Mouse (Mus musculus): ENCODE measurements around the gene Spsb3. TPM values are rescaled to one million over a fixed set of nuclear protein-coding genes. Genes with fewer than 3 reads are reported as not detected.

The Spsb3 gene
- 27.7 and 30.1 TPM in 2 replicates for polyA plus RNA-seq (2015; fragmentation: Nextera tagmentation; extraction: Ambion mirVana)

DNA sequence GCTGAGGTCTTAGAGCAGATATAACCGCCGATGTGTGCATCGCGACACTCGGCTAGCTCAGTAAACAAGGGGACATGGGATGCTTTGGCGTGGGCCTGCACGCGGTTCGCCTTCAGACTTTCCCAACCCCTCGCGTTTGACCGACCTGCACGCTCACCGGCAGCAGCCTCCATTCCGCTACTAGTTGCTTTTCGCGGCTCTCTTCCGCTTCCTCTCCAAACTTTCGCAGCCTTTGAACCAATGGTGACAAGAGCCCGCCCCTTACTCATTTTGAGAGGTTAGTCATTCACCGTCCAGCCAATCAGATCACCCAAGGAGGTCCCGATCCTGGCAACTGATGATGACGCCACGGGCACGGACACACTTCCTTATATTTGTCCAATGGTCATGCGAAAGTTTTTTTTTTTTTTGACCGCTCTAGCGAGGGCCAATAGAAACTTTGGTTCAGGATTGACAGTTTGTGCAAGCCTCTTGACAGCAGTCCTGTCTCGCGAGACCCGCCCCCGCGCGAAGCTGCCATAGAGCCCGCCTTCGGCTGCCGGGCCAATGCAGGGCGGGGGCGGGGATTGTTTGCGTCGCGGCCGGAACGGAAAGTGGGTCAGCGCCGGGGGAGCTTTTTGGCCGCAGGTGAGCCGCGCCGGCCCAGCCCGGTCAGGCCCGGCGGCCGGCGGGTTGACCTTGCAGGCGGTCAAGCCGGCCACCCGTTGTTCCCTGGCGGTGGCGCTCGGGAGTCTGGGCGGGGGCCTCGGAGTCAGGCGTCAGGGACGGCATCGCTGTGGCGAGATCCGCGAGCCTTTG, at the start of gene Spsb3, which contains the start of gene Nubp2:
Gene Spsb3, plus strand, starts transcription at position 510 of the 798 bp plus-strand sequence.
Gene Nubp2, minus strand, starts transcription at position 216 of the 798 bp plus-strand sequence.

DNA sequence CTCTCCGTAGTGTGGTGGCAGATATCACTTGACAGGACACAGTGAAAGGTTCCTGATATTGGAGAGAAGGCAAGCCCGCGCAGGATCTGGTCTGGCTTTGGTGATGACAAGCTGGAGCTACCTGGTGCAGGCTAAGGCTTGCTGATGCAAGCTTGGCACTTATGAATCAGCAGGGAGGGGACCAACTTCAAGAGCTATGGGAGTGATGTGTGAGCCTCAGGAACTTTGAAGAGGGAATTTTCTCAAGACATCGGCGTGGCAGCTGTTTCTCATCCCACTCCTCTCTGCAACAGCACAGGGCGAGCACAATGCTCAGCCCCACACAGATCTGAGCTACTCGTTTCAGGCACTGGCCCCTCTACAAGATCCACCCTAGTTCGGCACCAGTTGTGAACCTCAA, 46.6 kb upstream of the Spsb3 start, which contains the start of gene Hagh:
Gene Hagh, plus strand, starts transcription at position 302 of the 400 bp plus-strand sequence.

DNA sequence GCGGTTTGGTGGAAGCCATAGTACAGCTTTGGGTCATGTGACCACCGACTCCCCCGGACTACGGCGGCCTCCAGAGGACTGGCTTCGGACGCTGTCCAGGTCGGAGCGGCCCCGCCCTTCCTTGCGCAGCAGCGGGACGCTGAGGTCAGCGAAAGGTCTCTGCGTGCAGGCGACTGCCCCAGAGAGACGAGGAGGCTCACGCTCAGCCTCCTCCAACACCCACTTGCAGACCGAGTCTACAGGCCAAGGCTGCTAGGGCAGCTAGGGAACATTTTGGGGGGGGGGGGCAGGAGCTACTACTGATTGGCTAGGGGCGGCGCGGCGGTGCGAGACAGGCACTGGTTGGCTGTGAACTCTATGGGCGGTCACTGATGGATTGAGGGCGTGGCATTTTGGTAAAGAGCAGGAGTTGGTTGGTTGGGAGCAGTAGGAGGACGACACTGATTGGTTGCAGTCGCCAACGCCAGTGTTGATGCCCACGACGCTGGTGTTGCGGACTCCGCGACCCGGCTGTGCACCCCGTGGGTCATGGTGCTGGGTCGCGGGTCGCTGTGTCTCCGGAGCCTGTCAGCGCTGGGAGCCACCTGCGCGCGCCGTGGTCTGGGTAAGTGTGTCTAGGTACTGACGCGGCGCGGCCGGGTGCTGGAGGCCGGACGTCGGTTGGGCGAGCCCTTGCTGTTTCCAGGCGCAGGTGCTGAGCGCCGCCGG, 36.2 kb upstream of the Spsb3 start, which contains the start of gene Fahd1:
Gene Fahd1, minus strand, starts transcription at position 300 of the 708 bp plus-strand sequence.

DNA sequence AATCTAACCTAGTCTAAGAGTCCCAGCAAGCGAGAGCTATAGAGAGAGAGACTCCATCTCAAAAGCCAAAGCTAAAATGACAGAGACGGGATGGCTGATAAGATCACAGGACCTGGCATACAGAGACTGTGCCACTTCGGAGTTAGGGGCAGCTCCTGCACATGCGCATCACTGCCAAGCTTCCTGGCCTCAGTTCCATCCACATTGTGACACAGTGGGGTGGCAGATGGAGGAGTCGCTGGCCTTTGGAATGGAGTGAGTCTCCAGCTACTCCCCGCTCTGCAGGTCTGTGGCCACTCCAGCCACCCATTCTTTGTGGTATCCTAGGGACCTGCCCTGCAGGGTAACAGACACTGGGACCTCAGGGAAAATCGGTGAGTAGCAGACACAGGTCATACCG, 20.7 kb upstream of the Spsb3 start, which contains the start of gene Igfals:
Gene Igfals, plus strand, starts transcription at position 222 of the 400 bp plus-strand sequence.

DNA sequence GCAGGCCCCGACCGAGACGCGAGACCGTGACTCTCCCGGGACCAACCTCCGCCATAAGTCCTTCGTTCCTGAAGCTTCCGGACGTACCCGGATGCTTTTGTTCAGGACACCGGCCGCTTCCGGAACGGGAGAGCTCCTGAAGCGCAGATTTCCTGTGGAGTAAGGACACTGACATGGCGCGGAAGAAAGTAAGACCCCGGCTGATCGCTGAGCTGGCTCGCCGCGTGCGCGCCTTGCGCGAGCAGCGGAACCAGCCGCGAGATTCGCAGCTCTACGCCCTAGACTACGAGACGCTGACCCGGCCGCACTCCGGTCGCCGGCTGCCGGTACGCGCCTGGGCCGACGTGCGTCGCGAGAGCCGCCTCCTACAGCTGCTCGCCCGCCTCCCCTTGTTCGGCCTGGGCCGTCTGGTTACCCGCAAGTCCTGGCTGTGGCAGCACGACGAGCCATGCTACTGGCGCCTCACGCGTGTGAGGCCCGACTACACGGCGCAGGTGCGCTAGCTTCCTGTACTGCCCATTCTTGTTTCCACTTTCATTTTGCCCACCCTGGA, 8.6 kb downstream of the Spsb3 start, which contains the start of the genes Eme2 and Mrps34:
Gene Eme2, minus strand, starts transcription at position 93 of the 553 bp plus-strand sequence.
Gene Mrps34, plus strand, starts transcription at position 122 of the 553 bp plus-strand sequence.

DNA sequence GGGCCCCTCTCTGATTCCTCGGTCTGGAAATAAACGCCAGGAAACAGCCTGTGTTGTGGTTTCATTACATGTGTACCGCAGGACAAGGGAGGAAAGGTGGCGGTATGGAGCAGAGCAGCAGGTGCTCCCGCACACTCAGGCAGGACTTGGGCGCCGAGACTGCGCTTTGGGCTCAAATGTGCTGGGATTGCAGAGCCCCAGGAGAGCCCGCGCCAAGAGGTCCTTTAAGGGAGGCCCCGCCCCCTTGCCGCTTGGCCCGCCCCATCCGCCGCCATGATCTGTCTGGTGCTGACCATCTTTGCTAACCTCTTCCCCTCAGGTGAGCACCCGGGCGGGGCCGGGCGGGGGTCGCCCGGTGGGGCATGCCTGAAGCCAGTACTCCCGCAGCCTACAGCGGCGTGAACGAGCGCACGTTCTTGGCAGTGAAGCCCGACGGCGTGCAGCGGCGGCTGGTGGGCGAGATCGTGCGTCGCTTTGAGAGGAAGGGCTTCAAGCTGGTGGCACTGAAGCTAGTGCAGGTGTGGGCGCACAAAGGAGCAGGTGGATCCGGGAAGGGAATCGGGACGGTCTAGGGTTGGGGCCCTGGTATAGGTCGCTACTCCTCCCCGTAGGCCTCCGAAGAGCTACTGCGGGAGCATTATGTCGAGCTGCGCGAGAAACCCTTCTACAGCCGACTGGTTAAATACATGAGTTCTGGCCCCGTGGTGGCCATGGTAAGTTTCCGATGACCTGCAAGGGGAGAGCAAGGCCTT, 10.0 kb downstream of the Spsb3 start, which contains the start of gene Nme3:
Gene Nme3, plus strand, starts transcription at position 260 of the 752 bp plus-strand sequence.

DNA sequence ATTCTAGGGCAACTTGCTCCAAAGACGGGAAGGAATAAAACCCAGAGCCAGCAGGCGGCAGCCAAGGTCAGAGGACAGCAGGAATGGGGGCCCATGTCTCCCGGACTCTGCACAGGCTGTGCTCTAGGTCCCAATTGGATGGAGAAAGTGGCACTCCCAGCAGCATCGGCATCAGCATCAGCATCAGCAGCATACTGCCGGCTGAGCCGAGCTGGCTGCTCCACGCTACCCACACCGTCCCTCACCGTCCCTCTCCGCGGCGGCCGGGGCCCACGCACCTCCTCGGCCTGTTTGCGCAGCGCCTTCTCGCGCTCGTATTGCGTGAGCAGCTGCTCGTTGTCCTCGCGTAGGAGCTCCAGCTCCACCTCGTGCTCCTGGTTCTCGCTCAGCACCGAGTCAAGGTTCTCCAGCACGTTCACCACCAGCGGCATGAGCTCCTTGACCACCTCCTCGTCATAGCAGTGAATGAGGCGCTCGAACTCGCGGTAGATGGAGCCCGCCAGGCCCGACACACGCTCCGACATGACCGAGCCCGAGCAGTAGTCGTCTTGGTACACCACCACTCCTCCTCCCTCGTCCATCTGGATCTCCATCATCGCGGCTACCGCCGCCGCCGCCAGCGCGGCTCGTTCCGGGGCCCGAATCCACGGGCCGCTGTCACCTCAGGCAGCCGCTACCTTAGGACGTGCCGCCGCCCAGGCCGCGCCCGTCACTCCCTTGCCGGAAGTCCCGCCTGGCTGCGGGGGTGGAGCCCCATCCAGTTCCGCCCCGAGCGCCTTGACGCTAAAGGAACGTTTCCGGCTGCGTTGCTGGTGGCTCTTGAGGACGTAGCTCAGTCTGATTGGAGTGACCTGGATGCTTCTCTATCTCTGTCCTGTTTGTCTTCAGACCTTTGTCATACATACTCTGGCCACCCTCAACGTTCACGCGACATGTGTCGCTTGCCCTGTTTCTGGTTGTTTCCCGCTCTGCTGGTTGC, 50.1 kb downstream of the Spsb3 start, which contains the start of gene Mapk8ip3:
Gene Mapk8ip3, minus strand, starts transcription at position 719 of the 979 bp plus-strand sequence.

Other genes starting within 250 kb of the Spsb3 start
- gene Slc9a3r2, start 236.3 kb upstream of the Spsb3 start, polyA plus RNA-seq (2015; fragmentation: Nextera tagmentation; extraction: Ambion mirVana), result 33.6 and 38.2 TPM in 2 replicates
- gene Npw, start 228.2 kb upstream of the Spsb3 start, polyA plus RNA-seq (2015; fragmentation: Nextera tagmentation; extraction: Ambion mirVana), result not detected in 2 replicates
- gene Zfp598, start 217.0 kb upstream of the Spsb3 start, polyA plus RNA-seq (2015; fragmentation: Nextera tagmentation; extraction: Ambion mirVana), result 10.0 and 11.2 TPM in 2 replicates
- gene Syngr3, start 196.7 kb upstream of the Spsb3 start, polyA plus RNA-seq (2015; fragmentation: Nextera tagmentation; extraction: Ambion mirVana), result 0.08 and 0.41 TPM in 2 replicates
- gene Gfer, start 190.5 kb upstream of the Spsb3 start, polyA plus RNA-seq (2015; fragmentation: Nextera tagmentation; extraction: Ambion mirVana), result 28.0 and 29.7 TPM in 2 replicates
- gene Noxo1, start 190.4 kb upstream of the Spsb3 start, polyA plus RNA-seq (2015; fragmentation: Nextera tagmentation; extraction: Ambion mirVana), result 1.4 and 2.0 TPM in 2 replicates
- gene Tbl3, start 179.0 kb upstream of the Spsb3 start, polyA plus RNA-seq (2015; fragmentation: Nextera tagmentation; extraction: Ambion mirVana), result 31.4 and 34.7 TPM in 2 replicates
- 0.24 TPM in 1 of 2 replicates, not detected in the other for gene Rnf151, start 168.6 kb upstream of the Spsb3 start, polyA plus RNA-seq (2015; fragmentation: Nextera tagmentation; extraction: Ambion mirVana)
- 1,136 and 1,298 TPM in 2 replicates for gene Rps2, start 168.5 kb upstream of the Spsb3 start, polyA plus RNA-seq (2015; fragmentation: Nextera tagmentation; extraction: Ambion mirVana)
- gene Ndufb10, start 162.2 kb upstream of the Spsb3 start, polyA plus RNA-seq (2015; fragmentation: Nextera tagmentation; extraction: Ambion mirVana), result 218 and 232 TPM in 2 replicates
- gene Rpl3l, start 158.8 kb upstream of the Spsb3 start, polyA plus RNA-seq (2015; fragmentation: Nextera tagmentation; extraction: Ambion mirVana), result 0.16 and 0.19 TPM in 2 replicates
- 203 and 213 TPM in 2 replicates for gene Msrb1, start 150.0 kb upstream of the Spsb3 start, polyA plus RNA-seq (2015; fragmentation: Nextera tagmentation; extraction: Ambion mirVana)
- gene Hs3st6, start 133.7 kb upstream of the Spsb3 start, polyA plus RNA-seq (2015; fragmentation: Nextera tagmentation; extraction: Ambion mirVana), result 0.25 and 0.64 TPM in 2 replicates
- gene Meiob, start 82.4 kb upstream of the Spsb3 start, polyA plus RNA-seq (2015; fragmentation: Nextera tagmentation; extraction: Ambion mirVana), result 0.10 TPM in 1 of 2 replicates, not detected in the other
- gene Hagh, start 46.5 kb upstream of the Spsb3 start, polyA plus RNA-seq (2015; fragmentation: Nextera tagmentation; extraction: Ambion mirVana), result 44.1 and 47.3 TPM in 2 replicates
- 16.1 and 17.5 TPM in 2 replicates for gene Fahd1, start 36.3 kb upstream of the Spsb3 start, polyA plus RNA-seq (2015; fragmentation: Nextera tagmentation; extraction: Ambion mirVana)
- gene Igfals, start 20.6 kb upstream of the Spsb3 start, polyA plus RNA-seq (2015; fragmentation: Nextera tagmentation; extraction: Ambion mirVana), result 0.07 TPM in 1 of 2 replicates, not detected in the other
- 31.8 and 37.9 TPM in 2 replicates for gene Nubp2, start 294 bp upstream of the Spsb3 start, polyA plus RNA-seq (2015; fragmentation: Nextera tagmentation; extraction: Ambion mirVana)
- gene Eme2, start 8.4 kb downstream of the Spsb3 start, polyA plus RNA-seq (2015; fragmentation: Nextera tagmentation; extraction: Ambion mirVana), result 18.3 and 18.8 TPM in 2 replicates
- gene Mrps34, start 8.5 kb downstream of the Spsb3 start, polyA plus RNA-seq (2015; fragmentation: Nextera tagmentation; extraction: Ambion mirVana), result 83.6 and 88.7 TPM in 2 replicates
- 35.4 and 36.2 TPM in 2 replicates for gene Nme3, start 9.9 kb downstream of the Spsb3 start, polyA plus RNA-seq (2015; fragmentation: Nextera tagmentation; extraction: Ambion mirVana)
- gene Mapk8ip3, start 50.3 kb downstream of the Spsb3 start, polyA plus RNA-seq (2015; fragmentation: Nextera tagmentation; extraction: Ambion mirVana), result 12.1 and 13.1 TPM in 2 replicates
- 51.5 and 66.2 TPM in 2 replicates for gene Jpt2, start 74.0 kb downstream of the Spsb3 start, polyA plus RNA-seq (2015; fragmentation: Nextera tagmentation; extraction: Ambion mirVana)
- gene Cramp1l, start 129.1 kb downstream of the Spsb3 start, polyA plus RNA-seq (2015; fragmentation: Nextera tagmentation; extraction: Ambion mirVana), result 2.8 and 3.1 TPM in 2 replicates
- 5.4 and 6.0 TPM in 2 replicates for gene Ift140, start 129.4 kb downstream of the Spsb3 start, polyA plus RNA-seq (2015; fragmentation: Nextera tagmentation; extraction: Ambion mirVana)
- gene Tmem204, start 196.9 kb downstream of the Spsb3 start, polyA plus RNA-seq (2015; fragmentation: Nextera tagmentation; extraction: Ambion mirVana), result 21.2 and 24.3 TPM in 2 replicates
- gene Telo2, start 229.3 kb downstream of the Spsb3 start, polyA plus RNA-seq (2015; fragmentation: Nextera tagmentation; extraction: Ambion mirVana), result 17.5 and 20.7 TPM in 2 replicates
- not detected in 2 replicates for gene Ptx4, start 234.1 kb downstream of the Spsb3 start, polyA plus RNA-seq (2015; fragmentation: Nextera tagmentation; extraction: Ambion mirVana)
- 15.0 and 15.7 TPM in 2 replicates for gene Clcn7, start 246.7 kb downstream of the Spsb3 start, polyA plus RNA-seq (2015; fragmentation: Nextera tagmentation; extraction: Ambion mirVana)